Mouse (Mus musculus) gastrocnemius, postnatal 4 days (tissue): Measurements from ENCODE around the gene Hoxc11. TPM values are rescaled to one million over a fixed set of nuclear protein-coding genes. Genes with fewer than 3 reads are reported as not detected.

Source experiments
- DNase-seq, 2 experiments: peaks; one replicate each; pipeline ENCODE4 v3.0.0; 2021 to 2022; ENCODE audit warnings: low spot score in 2 of 2, mixed read lengths in 2 of 2
- total RNA-seq, 2 experiments: library from RNA; stranded (reverse); gene quantifications; 2 replicates each; pipeline ENCODE4 v1.2.3; 2021

The Hoxc11 gene
- total RNA-seq, 2 experiments from 2014 or later, result 11.0 to 12.0 TPM

- DNase-seq, result peak in 1 of 2 experiments; percentile 74
Measured at GRCm38 (mm10) chr15:102963671-102964640, 9.7 kb downstream of the Hoxc11 start.

GRCm38 (mm10) chr15:102965003-102965891 lies 11.0 kb downstream of the Hoxc11 start:
- no peak for DNase-seq

DNA sequence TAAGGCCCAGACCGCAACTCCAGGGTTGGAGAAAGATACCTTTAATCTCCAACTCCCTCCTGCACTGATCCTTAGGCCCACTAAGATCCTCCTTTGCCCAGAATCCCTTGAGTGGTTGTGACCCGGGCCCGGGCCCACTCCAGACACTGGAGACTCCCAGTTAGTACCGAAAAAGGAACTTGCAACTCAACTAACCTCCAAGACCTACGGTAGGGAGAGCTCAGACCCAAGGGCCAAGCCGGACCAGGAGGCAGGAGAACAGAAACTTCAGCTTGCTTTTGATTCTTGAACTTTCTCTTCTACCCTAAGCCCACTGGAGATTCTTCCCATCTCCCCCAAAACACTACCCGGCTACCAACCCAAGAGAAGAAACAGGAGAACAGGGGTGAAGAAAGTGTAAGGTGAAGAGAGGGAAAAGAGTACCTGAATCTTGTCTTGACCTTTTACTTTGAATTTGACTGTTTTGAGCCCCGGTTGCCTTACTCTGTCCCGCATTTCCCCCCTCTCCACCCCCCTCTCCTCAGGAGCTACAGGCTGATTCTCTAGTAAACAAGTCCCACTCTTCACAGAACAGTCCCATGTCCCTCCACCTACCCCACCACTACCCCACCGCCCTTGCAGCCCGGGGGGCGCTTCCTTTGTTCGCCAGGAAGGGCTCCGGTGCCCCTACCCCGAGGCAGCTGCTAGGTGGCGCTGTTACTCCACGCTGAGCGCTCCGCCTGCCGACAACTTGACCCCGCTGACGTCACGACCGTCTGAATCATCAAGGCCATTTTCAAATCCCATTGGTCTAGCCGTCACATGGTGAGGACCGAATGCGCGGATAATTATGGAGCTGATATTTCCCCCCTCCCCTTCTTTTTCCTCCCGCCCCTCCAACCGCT lies 11.9 kb downstream of the Hoxc11 start:
- DNase-seq, result peak; percentile 96 to 97

- DNase-seq, result no peak
Measured at GRCm38 (mm10) chr15:102966776-102967311, 12.6 kb downstream of the Hoxc11 start, which contains the start of gene Hoxc10. TSS of gene Hoxc10 (plus strand) at chr15:102966796.

DNA sequence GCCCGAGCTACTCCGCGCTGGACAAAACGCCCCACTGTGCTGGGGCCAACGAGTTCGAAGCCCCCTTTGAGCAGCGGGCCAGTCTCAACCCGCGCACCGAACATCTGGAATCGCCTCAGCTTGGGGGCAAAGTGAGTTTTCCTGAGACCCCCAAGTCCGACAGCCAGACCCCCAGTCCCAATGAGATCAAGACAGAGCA lies 13.0 kb downstream of the Hoxc11 start, which contains the start of gene Hoxc5:
Gene Hoxc5 (plus strand): TSS at position 132 of the 199 bp plus-strand sequence.
- DNase-seq, result no peak

DNA sequence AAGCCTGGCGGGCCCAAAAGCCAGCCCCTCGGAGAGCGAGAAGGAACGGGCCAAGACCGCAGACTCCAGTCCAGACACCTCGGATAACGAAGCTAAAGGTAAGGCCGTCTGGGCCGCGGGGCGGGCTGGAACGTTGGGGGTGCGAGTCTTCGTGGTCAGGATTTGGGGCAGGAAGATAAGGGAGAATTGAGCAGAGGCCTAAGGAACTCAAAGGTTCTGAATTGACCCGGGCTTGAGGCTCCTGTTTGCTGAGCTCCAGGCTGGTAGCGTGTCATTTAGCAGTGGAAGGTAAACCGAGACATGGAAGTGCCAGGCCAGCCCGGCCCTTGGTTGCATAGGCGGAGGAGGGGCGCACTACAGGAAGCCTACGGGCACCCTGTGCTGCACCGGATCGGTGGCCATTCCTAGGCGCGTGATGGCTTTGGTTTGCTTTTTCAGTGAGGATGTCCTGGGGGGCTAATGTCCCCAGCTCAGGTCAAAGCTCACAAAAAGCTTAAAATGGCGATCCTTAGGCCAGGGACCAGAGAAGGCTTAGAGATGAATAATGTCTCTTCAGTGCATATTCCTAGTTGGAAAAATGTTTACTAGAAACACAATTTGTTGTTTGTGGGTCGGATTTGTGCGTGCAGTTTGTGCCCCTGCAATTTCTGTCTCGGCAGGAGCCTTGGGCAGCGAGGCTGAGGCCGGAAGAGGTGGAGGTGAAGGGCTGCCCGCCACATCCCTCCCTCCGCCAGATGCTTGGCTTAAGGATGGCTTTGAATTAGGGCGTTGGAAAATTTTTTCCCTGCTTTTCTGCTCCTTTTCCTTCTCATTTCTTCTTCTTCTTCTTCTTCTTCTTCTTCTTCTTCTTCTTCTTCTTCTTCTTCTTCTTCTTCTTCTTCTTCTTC lies 13.5 kb downstream of the Hoxc11 start:
- no peak for DNase-seq

GRCm38 (mm10) chr15:102969296-102969695 lies 15.1 kb downstream of the Hoxc11 start:
- DNase-seq, result no peak

DNA sequence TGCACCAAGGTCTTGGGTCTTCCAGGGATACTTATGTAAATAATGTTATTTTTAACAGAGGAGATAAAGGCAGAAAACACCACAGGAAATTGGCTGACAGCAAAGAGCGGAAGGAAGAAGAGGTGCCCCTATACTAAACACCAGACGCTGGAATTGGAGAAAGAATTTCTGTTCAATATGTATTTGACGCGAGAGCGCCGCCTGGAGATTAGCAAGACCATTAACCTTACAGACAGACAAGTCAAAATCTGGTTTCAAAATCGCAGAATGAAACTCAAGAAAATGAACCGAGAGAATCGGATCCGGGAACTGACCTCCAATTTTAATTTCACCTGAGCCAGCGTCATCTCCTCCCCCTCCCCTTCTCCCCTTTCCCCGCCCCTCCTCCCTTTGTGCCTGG lies 16.5 kb downstream of the Hoxc11 start:
- DNase-seq, result no peak

- DNase-seq, result no peak
Measured at GRCm38 (mm10) chr15:102972254-102972653, 18.0 kb downstream of the Hoxc11 start.

DNA sequence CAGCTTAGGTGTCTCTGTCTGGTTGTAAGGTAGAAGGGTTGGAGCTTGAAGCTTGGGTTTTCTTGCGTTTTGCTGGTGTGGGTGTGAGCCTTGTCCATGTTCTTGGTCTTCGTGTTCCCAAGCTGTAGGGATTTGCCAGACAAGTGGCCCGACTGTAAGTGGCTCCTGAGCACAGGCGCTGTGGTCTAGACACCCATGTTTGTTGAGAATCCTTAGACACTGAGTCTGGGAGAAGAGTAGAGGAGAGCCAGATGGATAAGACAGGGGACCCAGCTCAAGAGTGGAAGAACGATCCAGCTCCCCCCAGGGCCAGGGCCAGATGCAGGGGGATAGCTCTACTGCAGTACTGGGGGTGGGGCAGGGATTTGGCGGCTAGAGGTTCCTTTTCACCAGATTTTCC lies 18.5 kb downstream of the Hoxc11 start:
- DNase-seq, result no peak

DNA sequence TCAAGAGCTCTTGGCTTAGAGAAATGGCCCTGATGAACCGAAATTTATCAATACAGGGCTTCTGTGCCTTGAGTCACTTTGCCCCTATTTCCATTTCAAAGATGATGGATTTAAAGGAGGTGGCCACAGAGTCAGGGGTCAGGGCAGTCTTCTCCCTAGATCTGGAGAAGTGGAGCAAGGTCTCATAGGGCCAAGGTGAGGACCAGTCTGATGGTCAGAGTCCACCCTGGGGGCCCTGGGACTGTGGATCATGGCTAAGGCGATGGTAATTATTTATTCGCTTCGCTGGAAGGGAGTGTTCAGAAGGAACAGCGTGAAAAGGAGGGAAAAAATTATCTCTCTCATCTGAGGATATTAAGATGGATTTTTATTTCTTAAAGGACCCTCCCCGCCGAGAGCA lies 20.8 kb downstream of the Hoxc11 start:
- no peak for DNase-seq

DNA sequence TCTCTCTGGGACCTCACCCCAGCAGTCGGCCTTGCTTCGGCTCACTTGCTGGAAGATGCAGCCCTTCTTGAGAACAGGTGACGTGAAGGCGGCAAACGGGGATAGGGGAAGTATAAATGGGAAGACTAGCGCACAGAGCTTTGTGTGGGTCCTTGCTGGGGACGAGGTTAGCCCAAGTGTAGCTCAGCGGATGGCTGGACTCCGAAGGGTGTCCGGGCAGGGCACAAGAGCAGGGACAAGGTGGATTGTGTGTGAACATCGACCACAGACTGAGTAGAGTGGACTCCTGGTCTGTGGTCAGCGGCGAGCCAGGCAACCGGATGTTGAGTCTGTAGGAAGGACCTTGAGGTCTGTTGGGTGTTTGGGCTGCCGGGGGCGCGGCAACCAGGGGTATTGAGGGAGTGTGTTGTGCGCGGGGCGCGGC lies 21.5 kb downstream of the Hoxc11 start:
- DNase-seq, result peak in 1 of 2 experiments; percentile 54

GRCm38 (mm10) chr15:102976171-102976570 lies 21.9 kb downstream of the Hoxc11 start, which contains the start of gene Hoxc9:
TSS of gene Hoxc9 (plus strand) at chr15:102976439.
- DNase-seq, result no peak

DNA sequence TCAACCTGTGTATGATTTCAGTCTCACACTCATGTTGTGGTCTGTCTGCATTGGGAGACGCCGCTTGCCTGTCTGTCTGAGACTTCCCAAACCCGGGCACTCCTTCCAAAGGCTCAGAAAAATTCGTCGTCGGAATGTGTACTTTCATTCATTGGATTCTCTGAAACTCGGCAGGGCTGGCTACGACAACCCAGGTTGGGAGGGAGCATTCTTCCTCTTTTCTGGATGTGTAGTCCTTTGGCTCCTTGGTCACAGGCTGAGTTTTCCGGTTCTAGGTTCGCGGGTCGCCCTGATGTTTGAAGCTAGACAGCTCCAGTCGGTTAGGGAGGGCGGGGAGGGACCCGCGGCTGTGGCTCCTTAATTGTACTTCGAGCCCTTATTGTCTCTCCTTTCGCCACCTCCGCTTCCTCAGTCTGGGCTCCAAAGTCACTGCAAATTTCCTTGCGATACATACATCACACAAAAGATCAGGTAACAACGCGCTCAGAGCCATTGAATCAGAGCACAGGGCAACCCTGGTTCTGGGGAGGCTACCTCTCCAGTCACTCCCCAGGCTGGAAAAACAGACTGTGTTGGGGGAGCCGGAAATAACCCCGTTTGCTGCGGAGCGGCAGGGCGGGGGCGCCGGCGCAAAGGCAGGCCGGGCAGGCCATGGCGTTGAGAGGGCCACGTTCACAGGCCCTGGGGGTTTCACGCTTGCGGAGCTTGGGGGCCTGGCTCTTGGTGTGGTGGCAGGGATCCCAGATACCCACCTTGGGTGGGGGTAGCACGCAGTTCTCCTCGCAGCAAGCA lies 22.6 kb downstream of the Hoxc11 start:
- DNase-seq, result no peak

GRCm38 (mm10) chr15:102977423-102977974 lies 23.3 kb downstream of the Hoxc11 start:
- DNase-seq, result no peak

GRCm38 (mm10) chr15:102978615-102979515 lies 24.6 kb downstream of the Hoxc11 start:
- no peak for DNase-seq

- no peak for DNase-seq
Measured at GRCm38 (mm10) chr15:102979936-102980335, 25.7 kb downstream of the Hoxc11 start.
